Mouse (Mus musculus) brain, embryonic 14.5 days (tissue): ENCODE data around the gene Ccdc142.

Experiments used
- CTCF ChIP-seq: fragments of 200-500 bp; IDR thresholded peaks from 2 replicates; pipeline ENCODE4 v1.5.1; 2012; ENCODE audit warnings: inconsistent platforms, mild to moderate bottlenecking, moderate library complexity, borderline replicate concordance; ENCODE audit not compliant: insufficient read depth, insufficient read length; ENCODE audit errors: extremely low read depth
- POLR2A ChIP-seq: fragments of 200-500 bp; IDR thresholded peaks from 2 replicates; pipeline ENCODE4 v1.6.1; 2012; ENCODE audit warnings: mild to moderate bottlenecking, inconsistent platforms, borderline replicate concordance; ENCODE audit not compliant: poor library complexity, insufficient read depth, insufficient read length, severe bottlenecking; ENCODE audit errors: extremely low read depth

GRCm38 (mm10) chr6:83145805-83146204, 44.4 kb downstream of the Ccdc142 start:
- TF ChIP-seq POLR2A (no peak), CTCF (no peak)
